Mouse (Mus musculus) naive thymus-derived CD4-positive, alpha-beta T cell, adult 2 months (primary cell): ENCODE measurements around the gene Col4a4.
A peak's percentile ranks its signal among the peaks of the same experiment; 100 is the strongest.

Source experiments
- DNase-seq: peaks from one replicate; pipeline ENCODE4 v3.0.0-alpha.2; 2011; ENCODE audit warnings: low read depth

The Col4a4 gene

DNA sequence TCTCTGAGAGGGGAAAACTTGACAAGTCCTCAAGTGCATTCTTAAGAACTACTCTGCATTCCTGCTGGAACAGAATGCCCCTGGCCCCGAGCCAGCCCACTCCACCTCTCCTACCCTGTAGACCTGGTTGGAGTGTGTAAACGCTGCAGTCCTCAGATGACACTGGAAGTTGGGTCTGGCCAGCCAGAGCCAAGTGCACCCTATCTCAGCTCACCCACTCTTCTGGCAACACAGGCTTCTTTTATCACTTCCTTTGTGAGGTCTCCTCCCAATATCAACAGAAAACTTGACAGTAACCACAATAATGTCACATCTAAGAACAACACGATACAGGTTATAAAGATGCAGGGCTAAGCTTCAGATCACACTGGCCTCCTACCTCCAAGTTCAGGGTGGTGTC, 8.7 kb downstream of the Col4a4 start:
- no peak for DNase-seq

DNA sequence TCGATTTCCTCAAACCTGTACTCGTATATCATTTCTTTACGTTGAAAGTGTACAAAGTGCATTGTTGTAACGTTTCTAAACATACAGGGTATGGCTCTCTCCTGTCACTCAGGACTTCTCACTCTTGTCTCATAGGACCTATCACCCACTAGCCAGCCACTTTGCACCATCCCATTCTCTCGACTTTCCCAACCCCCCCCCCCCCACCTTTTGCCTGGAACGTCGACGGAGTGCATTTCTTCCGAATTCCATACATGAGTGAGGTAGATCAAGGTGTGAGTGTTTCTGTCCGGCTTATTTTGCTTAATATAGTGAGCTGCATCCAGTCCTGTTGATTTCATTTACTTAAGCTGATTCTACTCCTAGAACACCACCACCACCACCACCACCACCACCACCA, 9.3 kb downstream of the Col4a4 start:
- no peak for DNase-seq

- DNase-seq, result no peak
Observed at GRCm38 (mm10) chr1:82576182-82576581, 10.5 kb downstream of the Col4a4 start.

DNA sequence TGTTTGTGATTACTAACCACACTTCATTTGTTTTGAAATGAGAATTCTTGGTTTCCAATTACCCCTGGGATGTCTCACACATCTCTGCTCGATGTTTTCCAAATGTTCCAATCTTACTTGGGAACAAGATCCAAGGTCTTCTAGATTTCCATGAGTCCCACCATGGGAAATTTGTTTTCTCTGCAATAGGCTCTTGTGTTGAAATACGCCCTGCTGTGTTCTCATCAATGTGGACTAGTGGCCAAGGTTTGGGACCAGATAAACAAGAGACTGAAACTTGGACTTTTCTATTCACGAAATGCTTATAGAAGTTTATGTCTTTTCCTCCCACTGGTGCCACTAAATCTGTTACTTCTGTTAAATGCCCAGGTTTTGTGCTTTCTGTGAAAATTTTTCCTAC, 11.0 kb downstream of the Col4a4 start:
- no peak for DNase-seq

DNA sequence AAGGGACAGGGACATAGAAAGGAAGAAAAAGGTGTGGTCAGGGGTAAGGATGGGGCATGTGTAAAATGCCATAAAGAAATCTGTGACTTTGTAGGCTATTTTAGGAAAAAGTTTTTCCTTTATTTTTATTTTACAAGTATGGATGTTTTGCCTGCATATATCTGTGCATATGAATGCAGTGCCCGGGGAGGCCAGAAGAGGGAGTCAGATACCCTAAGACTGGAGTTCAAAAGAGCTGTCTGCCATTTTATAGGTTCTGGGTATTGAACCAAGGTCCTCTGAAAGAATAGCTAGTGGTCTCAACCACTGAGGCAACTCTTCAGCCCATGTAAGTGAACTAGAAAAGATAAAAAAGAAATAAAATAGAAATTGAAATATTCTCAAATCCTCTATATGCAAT, 14.9 kb downstream of the Col4a4 start:
- no peak for DNase-seq

- DNase-seq, result no peak
Observed at GRCm38 (mm10) chr1:82569405-82569804, 17.2 kb downstream of the Col4a4 start.

GRCm38 (mm10) chr1:82560223-82560622, 26.4 kb downstream of the Col4a4 start:
- no peak for DNase-seq

DNA sequence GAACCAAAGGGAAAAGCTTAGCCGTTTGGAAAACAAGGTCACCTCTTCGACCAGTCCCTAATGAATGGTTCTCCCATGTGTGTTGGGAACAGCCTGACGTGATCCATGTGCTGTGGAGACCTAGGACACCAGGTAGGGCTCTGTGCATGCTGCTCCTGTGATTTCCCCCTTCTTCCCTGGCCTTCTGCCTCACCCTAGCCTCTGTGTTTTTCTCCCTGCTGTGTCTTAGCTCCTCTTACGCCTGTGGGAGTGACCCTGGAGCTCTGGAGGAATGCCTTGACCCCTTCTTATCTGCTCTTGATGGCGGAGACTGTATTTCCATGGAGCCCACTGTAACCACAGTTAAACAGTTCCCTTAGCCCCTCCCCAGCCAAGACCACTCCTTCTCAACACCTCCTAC, 31.8 kb downstream of the Col4a4 start:
- no peak for DNase-seq

GRCm38 (mm10) chr1:82554443-82554850, 32.2 kb downstream of the Col4a4 start:
- DNase-seq, result peak; percentile 34

GRCm38 (mm10) chr1:82545199-82545960, 41.3 kb downstream of the Col4a4 start:
- DNase-seq, result no peak

- no peak for DNase-seq
Observed at GRCm38 (mm10) chr1:82544419-82545185, 42.0 kb downstream of the Col4a4 start.

GRCm38 (mm10) chr1:82543934-82544333, 42.7 kb downstream of the Col4a4 start:
- DNase-seq, result no peak

DNA sequence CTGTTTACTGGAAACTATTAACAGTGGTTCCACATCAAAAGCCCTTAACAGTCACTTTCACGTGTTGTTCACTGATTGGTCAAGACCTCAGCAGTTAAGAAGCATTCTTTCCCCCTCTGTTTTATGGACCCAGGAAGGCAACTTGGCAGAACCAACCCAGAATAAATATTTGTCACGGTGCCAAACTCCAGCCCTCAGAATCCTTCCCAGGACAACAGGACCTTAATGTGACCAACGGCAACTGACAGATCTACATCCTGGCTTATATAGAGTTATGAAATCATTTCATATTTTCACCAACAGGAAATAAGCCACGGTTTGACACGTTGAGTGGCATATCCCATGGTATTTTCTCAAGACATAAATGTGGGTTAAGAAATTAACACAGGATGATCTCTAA, 46.6 kb downstream of the Col4a4 start:
- DNase-seq, result no peak

DNA sequence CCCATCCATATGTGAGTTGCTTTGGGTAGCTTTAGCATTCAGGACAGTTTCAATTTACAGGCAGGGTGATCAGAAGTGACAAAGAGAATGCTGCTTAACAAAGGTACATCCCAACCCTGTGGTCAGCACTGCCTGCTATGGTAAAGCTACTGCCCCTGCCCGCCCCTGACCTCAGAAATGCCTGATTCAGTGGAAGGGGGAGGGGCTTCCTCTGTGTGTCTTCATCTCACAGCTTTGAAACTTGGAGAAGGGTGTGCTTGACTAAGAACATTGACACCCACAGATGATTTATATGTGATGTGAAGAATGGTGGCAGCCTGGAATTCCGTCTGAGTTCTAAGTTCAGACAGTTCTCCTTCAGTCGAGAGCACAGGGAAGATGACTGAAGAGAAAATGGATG, 48.8 kb downstream of the Col4a4 start:
- DNase-seq, result no peak

- no peak for DNase-seq
Observed at GRCm38 (mm10) chr1:82536515-82537174, 50.0 kb downstream of the Col4a4 start.

- DNase-seq, result no peak
Observed at GRCm38 (mm10) chr1:82527931-82528330, 58.7 kb downstream of the Col4a4 start.

DNA sequence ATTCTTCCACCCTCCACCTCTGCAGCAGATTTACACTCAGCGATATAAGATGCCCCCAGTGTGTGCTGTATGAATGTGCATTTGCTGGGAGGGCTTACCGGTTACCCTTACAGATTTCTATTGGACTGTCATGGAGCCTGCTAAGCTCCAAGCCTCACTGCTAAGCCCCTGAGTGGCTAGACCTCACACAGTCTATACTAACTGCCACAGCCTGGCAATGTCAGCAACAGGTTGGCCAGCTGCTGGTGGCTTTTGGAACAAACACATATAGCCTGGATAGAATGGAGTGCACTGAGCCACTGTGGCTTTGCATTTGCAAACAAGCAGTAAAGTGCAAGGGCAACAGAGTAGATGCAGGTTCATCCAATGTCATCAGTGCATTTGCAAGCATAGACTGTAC, 94.7 kb downstream of the Col4a4 start:
- DNase-seq, result no peak

- DNase-seq, result no peak
Observed at GRCm38 (mm10) chr1:82486371-82486770, 100.3 kb downstream of the Col4a4 start.

- DNase-seq, result no peak
Observed at GRCm38 (mm10) chr1:82482371-82482770, 104.3 kb downstream of the Col4a4 start.

DNA sequence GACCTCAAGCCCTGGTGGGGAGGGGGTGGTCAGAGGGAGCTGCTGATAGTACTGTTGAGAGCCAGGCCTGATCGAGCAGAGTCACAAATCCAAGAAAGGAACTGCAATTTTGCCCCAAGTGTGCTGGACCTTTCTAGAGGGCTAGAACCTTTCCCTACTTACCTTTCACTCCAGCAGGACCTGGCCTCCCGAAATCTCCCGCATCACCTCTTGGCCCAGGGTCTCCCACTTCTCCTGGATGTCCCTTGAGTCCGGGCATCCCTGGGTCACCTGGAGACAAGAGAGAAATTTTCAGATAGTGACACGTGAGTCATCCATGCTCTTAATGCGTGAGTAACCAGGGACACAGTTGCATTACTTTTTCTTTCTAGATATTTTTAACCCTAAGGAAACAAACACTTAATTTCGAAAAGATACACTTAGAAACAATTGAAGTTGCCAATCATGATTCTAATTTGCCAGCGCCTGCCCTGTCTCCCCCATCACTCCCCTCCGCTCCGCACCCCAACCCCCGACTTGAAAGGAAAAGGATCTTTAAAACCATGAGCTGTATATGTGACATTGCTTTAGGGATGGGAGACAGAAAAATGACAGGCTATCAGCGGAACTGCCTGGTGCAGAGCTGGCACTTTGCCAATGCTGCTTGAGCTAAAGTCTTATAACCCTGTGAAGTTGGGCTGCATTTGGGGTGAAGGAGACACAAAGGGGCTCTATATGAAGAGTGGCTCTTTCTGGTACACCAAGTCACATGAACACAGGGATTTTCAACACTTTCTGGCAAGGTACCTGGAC, 106.8 kb downstream of the Col4a4 start:
- DNase-seq, result no peak

DNA sequence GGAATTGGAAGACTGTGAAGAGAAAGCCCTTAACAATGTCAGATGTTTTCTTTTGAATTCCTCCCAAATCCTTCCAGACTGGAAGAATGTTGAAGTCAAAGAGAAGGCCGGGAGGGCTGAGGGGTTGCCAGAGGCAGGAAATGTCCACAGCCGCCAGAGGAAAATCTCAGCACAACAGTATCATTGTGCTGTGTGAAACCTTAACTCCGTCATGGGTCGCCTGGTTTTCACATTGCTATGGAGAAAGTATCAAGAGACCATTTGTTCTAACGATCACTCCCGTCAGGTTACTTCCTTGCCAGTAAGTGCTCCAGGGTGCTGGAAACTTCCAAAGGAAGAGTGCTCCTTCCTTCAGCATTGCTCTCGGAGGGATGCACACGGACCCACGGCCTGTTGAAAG, 109.9 kb downstream of the Col4a4 start:
- no peak for DNase-seq

DNA sequence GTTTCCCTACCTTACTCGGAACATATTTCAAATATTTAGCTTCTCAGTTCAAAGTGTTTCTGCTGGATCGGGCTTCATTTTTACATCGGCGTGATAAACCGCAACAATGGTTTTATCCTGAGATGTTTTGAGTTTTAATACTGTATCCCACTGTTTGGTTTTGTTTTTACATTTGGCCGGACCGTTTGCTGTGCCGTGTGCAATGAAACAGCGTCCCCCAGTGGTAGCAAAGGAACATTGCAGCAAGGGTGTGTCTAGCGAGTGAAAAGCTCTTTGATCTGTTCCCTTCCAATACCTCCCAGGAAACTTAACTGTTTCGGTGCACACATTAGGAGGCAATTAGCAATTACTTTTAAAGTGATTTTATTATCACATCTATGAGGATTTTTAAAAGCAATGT, 110.4 kb downstream of the Col4a4 start:
- DNase-seq, result no peak
